Mouse (Mus musculus) hindbrain, embryonic 10.5 days (tissue): ENCODE data around the gene Ahr. TPM values are rescaled to one million over a fixed set of nuclear protein-coding genes. Genes with fewer than 3 reads are reported as not detected.

Experiments
- DNase-seq: peaks from one replicate; pipeline ENCODE4 v3.0.0-alpha.2; 2017; ENCODE audit warnings: low spot score
- H3K27ac ChIP-seq: fragments of 300-500 bp; sonication (generic); 2 replicates; pipeline ENCODE4 v1.5.1; 2016; ENCODE audit warnings: mild to moderate bottlenecking, moderate library complexity
- H3K27me3 ChIP-seq: fragments of 300-500 bp; sonication (generic); 2 replicates; pipeline ENCODE4 v1.6.1; 2016; ENCODE audit warnings: mild to moderate bottlenecking; ENCODE audit not compliant: poor library complexity, insufficient read depth, severe bottlenecking
- H3K36me3 ChIP-seq: fragments of 300-500 bp; sonication (generic); 2 replicates; pipeline ENCODE4 v1.6.1; 2016; ENCODE audit warnings: mild to moderate bottlenecking, moderate library complexity
- H3K4me1 ChIP-seq: fragments of 300-500 bp; sonication (generic); replicated peaks from 2 replicates; pipeline ENCODE4 v1.6.1; 2016; ENCODE audit warnings: mild to moderate bottlenecking
- H3K4me3 ChIP-seq: fragments of 300-500 bp; sonication (generic); 2 replicates; pipeline ENCODE4 v1.5.1; 2016; ENCODE audit warnings: mild to moderate bottlenecking, moderate library complexity
- H3K9me3 ChIP-seq: fragments of 300-500 bp; sonication (generic); 2 replicates; pipeline ENCODE4 v1.6.1; 2016; ENCODE audit warnings: mild to moderate bottlenecking, moderate library complexity
- WGBS: fragments of 180-500 bp; shearing (Covaris S2); methylation state at CpG from one replicate; pipeline ENCODE4 v1.1.7; 2016; 5-methylcytosine and 5-hydroxymethylcytosine counted together
- polyA plus RNA-seq: library from polyadenylated mRNA; unstranded; fragments of >200 nt; fragmentation: Nextera tagmentation; extraction: Ambion mirVana; gene quantifications from 2 replicates; pipeline ENCODE4 v1.2.1, GENCODE M21; 2016

Ahr gene
- polyA plus RNA-seq, result 1.8 TPM in 2 replicates

DNA sequence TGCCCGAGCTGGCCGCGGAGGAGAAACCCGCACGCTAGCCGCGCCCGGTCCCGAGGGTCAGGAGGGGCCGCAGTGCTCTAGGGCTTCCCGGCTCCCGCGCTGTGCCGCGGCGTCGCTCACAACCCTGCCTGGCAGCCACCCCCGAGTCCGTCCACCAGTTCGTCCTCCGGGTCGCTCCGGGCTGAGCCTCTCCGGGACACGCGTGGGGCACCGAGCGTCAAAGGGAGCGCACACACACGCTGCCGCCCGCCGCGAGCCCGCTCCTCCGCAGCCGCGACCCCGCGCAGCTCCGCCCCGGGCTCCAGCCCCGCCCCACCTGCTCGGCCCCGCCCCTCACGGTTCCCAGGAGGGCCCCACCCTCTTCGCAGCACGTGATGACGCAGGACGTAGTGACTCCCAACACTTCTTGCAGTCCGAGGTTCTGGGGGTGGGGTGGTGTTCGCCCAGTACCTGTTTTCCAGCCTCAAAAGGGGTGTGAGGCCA is at the start of gene Ahr:
Gene Ahr (minus strand): TSS at position 285 of the 483 bp plus-strand sequence.
- peak within 1 kb of the TSS; percentile 83 for H3K4me3 ChIP-seq
- H3K27me3 ChIP-seq, result peaks cover 19% of the 10 kb centered on the region
- no peaks in the 10 kb centered on the region for H3K36me3 ChIP-seq
- H3K9me3 ChIP-seq, result no peaks in the 10 kb centered on the region
- DNase-seq, result peak; percentile 87
- under 1% methylated on average over 52 of the region's 52 CpGs for WGBS
- peak within 1 kb of the TSS; percentile 84 for H3K27ac ChIP-seq
- H3K4me1 ChIP-seq, result peaks cover 13% of the 10 kb centered on the region

- DNase-seq, result no peak
- Histone ChIP-seq H3K4me3 (no peak overlapping the region), H3K27ac (no peak overlapping the region), H3K36me3 (no peaks in the 10 kb centered on the region), H3K9me3 (no peaks in the 10 kb centered on the region), H3K4me1 (no peaks in the 10 kb centered on the region; the same call in 1 of the 2 replicates), H3K27me3 (no peaks in the 10 kb centered on the region)
- 80% methylated on average over 4 of the region's 4 CpGs for WGBS
Observed at GRCm38 (mm10) chr12:35578826-35579225, 44.0 kb upstream of the Ahr start.

GRCm38 (mm10) chr12:35576107-35576506 is 41.3 kb upstream of the Ahr start:
- Histone ChIP-seq H3K4me1 (no peaks in the 10 kb centered on the region; the same call in 1 of the 2 replicates), H3K9me3 (no peaks in the 10 kb centered on the region), H3K27me3 (no peaks in the 10 kb centered on the region), H3K4me3 (no peak overlapping the region), H3K36me3 (no peaks in the 10 kb centered on the region), H3K27ac (no peak overlapping the region)
- WGBS, result 81% methylated on average over 4 of the region's 4 CpGs
- DNase-seq, result no peak

GRCm38 (mm10) chr12:35573713-35574112 is 38.9 kb upstream of the Ahr start:
- no peaks in the 10 kb centered on the region for H3K27me3 ChIP-seq
- WGBS, result 86% methylated on average over 2 of the region's 2 CpGs
- DNase-seq, result no peak
- no peak overlapping the region for H3K27ac ChIP-seq
- H3K4me3 ChIP-seq, result no peak overlapping the region
- H3K4me1 ChIP-seq, result no peaks in the 10 kb centered on the region; the same call in 1 of the 2 replicates
- H3K9me3 ChIP-seq, result no peaks in the 10 kb centered on the region
- H3K36me3 ChIP-seq, result no peaks in the 10 kb centered on the region

DNA sequence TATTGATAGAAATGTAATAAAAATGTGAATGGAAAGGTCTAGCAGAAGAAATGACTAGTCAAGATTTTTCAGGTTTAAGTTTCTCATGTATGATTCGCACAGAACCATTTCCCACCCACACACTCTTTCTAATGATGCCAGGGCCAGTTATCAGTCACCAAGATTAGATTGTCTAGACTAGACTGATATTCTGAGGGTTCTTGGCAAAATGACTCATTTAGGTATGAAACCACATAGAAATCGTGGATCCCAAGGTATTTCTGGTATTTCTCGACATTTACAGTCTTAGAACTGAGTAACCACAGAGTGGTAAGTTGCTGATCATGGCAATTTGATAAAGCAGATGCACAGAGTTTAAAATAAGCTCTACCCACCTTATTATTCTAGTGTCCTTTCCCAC is 28.0 kb upstream of the Ahr start:
- no peak overlapping the region for H3K27ac ChIP-seq
- WGBS, result 88% methylated on average over 3 of the region's 3 CpGs
- H3K4me3 ChIP-seq, result no peak overlapping the region
- no peaks in the 10 kb centered on the region for H3K36me3 ChIP-seq
- H3K27me3 ChIP-seq, result no peaks in the 10 kb centered on the region
- no peaks in the 10 kb centered on the region for H3K4me1 ChIP-seq
- DNase-seq, result no peak
- H3K9me3 ChIP-seq, result no peaks in the 10 kb centered on the region

GRCm38 (mm10) chr12:35558868-35559267 is 24.0 kb upstream of the Ahr start:
- 83% methylated on average over 2 of the region's 2 CpGs for WGBS
- no peak for DNase-seq
- H3K4me1 ChIP-seq, result peaks cover 3% of the 10 kb centered on the region; the same call in 1 of the 2 replicates
- no peaks in the 10 kb centered on the region for H3K9me3 ChIP-seq
- H3K27me3 ChIP-seq, result no peaks in the 10 kb centered on the region
- H3K27ac ChIP-seq, result no peak overlapping the region
- no peaks in the 10 kb centered on the region for H3K36me3 ChIP-seq
- no peak overlapping the region for H3K4me3 ChIP-seq

GRCm38 (mm10) chr12:35555925-35556324 is 21.1 kb upstream of the Ahr start:
- H3K36me3 ChIP-seq, result no peaks in the 10 kb centered on the region
- 76% methylated on average over 6 of the region's 6 CpGs for WGBS
- peaks cover 3% of the 10 kb centered on the region; the same call in 1 of the 2 replicates for H3K4me1 ChIP-seq
- no peak overlapping the region for H3K4me3 ChIP-seq
- no peak for DNase-seq
- H3K9me3 ChIP-seq, result peaks cover 3% of the 10 kb centered on the region; the same call in 1 of the 2 replicates
- no peak overlapping the region for H3K27ac ChIP-seq
- H3K27me3 ChIP-seq, result no peaks in the 10 kb centered on the region

DNA sequence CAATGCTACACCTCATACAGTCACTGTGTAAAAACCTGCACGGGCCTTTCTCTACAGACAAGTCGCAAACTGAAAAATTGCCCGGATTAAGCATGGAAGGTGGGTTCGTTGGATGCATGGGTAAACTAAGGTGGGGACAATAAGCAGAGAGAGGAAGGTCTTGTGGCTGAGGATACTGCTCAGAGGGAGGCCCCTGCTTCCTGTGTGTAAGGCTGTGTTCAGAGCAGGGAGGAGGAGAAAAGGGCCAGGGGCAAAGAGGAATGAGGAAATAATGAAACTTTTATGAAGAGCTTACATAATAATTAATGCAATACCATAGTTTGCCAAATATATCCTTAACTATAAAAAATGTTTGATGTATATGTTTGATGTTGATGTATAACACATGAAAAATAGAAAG is 19.5 kb upstream of the Ahr start:
- Histone ChIP-seq H3K4me1 (peaks cover 3% of the 10 kb centered on the region; the same call in 1 of the 2 replicates), H3K4me3 (no peak overlapping the region), H3K27me3 (no peaks in the 10 kb centered on the region), H3K27ac (no peak overlapping the region), H3K36me3 (no peaks in the 10 kb centered on the region), H3K9me3 (peaks cover 5% of the 10 kb centered on the region; the same call in 1 of the 2 replicates)
- WGBS, result 93% methylated on average over 4 of the region's 4 CpGs
- no peak for DNase-seq

DNA sequence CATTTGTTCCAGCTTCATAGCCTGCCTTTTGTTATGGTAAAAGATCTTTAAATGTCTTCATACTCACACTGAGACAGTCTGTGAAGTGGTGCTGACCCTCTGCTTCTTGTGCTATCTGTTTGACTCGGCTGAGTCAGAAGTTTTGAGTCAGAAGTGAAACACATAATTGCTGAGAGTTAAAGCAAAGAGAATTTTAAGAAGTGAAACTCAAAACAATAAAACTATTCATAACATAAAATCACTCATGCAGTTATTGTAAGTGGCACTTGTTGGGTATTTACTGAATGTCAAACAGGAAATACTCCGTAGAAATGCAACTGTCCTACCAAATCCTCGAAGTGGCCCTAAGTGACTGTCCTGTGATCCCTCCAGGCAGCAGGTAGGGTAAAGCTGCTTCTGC is 18.3 kb upstream of the Ahr start:
- Histone ChIP-seq H3K27ac (no peak overlapping the region), H3K4me3 (no peak overlapping the region), H3K4me1 (peaks cover 3% of the 10 kb centered on the region; the same call in 1 of the 2 replicates), H3K27me3 (no peaks in the 10 kb centered on the region), H3K36me3 (no peaks in the 10 kb centered on the region), H3K9me3 (peaks cover 5% of the 10 kb centered on the region; the same call in 1 of the 2 replicates)
- no peak for DNase-seq
- WGBS, result 81% methylated on average over 3 of the region's 3 CpGs

GRCm38 (mm10) chr12:35550299-35550698 is 15.5 kb upstream of the Ahr start:
- Histone ChIP-seq H3K36me3 (no peaks in the 10 kb centered on the region), H3K4me3 (no peak overlapping the region), H3K27ac (no peak overlapping the region), H3K27me3 (no peaks in the 10 kb centered on the region), H3K4me1 (no peaks in the 10 kb centered on the region), H3K9me3 (peaks cover 5% of the 10 kb centered on the region; the same call in 1 of the 2 replicates)
- no peak for DNase-seq

DNA sequence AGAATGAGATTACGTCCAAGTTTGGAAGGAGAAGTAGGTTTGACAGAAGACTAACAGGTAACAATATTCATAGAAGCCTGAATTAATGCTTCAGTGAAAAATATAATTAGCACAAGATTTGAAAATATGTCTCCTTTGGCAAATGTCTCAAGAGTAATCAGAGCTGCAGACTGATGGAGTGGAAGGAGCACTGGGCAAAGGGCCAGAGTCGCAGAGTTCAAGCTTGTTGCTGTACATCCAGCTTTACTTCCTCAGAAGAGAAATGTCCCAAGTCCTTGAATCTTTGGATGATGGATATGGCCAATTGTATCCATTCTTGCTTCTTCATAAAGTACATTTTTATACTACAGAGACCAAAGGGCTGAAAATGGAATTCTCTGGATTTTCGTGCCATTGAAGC is 8.0 kb upstream of the Ahr start:
- Histone ChIP-seq H3K36me3 (no peaks in the 10 kb centered on the region), H3K27me3 (no peaks in the 10 kb centered on the region), H3K4me3 (no peak overlapping the region), H3K27ac (no peak overlapping the region), H3K9me3 (no peaks in the 10 kb centered on the region), H3K4me1 (no peaks in the 10 kb centered on the region)
- DNase-seq, result no peak
- 86% methylated on average over 3 of the region's 3 CpGs for WGBS

DNA sequence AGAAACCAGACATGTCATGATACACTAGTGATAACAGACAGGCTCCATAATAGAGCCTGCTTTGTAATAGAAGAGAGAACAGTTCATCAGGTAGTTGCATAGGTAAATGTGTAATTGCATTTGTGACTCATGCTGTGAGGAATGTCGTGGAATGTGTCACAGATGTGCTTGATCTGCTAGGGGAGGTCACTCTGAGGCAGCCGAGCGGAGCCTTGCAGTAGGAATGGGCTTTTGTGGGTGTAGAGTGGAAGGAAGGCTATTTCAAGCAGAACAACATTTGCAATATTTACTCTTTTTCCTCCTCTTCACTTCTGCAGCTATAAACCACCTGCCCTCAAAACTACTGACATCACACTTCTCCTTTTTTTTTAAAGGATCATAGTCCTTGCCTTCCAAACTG is 4.0 kb upstream of the Ahr start:
- Histone ChIP-seq H3K4me3 (no peak overlapping the region), H3K27ac (no peak overlapping the region), H3K9me3 (no peaks in the 10 kb centered on the region), H3K36me3 (no peaks in the 10 kb centered on the region), H3K27me3 (peaks cover 7% of the 10 kb centered on the region), H3K4me1 (peaks cover 12% of the 10 kb centered on the region)
- DNase-seq, result no peak
- WGBS, result 49% methylated on average over 3 of the region's 3 CpGs

DNA sequence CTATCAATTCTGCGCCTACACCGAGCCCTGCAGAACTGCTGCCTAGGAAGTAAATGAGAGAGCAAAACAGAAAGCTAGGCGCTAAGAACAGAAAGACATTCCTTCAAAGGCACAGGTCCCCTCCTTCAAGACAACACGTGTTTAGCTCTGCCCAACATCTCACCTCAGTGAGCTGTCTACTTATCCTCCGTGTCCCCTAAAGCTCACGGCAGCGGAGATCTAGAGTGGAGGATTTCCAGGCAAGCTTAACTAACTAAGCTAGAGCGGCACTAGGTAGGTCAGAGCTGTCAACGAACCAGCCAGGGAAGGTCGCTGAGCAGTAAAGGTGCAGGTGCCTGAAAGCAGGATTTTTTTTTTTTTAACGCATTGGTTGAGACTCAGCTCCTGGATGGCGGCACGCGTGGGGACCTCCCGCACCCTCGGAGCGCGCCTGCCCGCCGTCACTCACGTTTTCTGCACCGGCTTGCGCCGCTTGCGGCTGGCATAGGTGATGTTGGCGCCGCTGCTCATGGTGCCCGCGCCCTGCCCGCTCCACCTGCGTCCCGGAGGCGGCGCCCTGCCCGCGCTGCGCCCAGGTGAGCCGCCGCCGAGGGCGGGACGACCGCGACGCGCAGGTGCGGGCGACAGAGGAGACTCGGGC is 604 bp downstream of the Ahr start:
- Histone ChIP-seq H3K4me3 (peak overlapping the region; percentile 83), H3K9me3 (no peaks in the 10 kb centered on the region), H3K4me1 (peaks cover 13% of the 10 kb centered on the region), H3K36me3 (no peaks in the 10 kb centered on the region), H3K27ac (peak overlapping the region; percentile 84), H3K27me3 (peaks cover 19% of the 10 kb centered on the region)
- WGBS, result under 1% methylated on average over 49 of the region's 49 CpGs
- DNase-seq, result no peak
